Mouse (Mus musculus) frontal cortex, postnatal 36 days (tissue): Measurements from ENCODE around the gene Thtpa.

Source experiments
- DNase-seq, 2 experiments: peaks; one replicate each; pipeline ENCODE4 v3.0.0; 2022; ENCODE audit warnings: low spot score in 2 of 2

Thtpa gene

GRCm38 (mm10) chr14:55139313-55139712 is 44.7 kb downstream of the Thtpa start:
- DNase-seq, result no peak

DNA sequence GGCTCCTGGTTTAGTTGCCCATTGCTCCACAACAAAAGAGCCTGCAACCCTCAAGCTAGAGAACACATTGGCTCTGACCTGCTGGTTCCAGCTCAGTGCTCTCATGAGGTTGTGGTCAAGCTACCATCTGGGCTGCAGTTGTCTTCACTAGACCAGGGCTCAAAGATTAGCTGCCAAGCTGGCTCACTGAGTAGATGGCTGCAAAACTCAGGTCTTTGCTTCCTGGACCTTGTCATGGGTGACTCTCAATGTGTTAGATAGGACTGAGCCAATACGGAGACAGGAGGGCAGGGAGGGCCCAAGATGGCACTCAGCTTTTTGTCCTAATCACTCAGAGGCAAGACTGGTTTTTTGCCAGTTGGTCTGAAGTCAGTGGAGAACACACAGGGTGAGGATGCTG is 51.7 kb downstream of the Thtpa start:
- no peak for DNase-seq

DNA sequence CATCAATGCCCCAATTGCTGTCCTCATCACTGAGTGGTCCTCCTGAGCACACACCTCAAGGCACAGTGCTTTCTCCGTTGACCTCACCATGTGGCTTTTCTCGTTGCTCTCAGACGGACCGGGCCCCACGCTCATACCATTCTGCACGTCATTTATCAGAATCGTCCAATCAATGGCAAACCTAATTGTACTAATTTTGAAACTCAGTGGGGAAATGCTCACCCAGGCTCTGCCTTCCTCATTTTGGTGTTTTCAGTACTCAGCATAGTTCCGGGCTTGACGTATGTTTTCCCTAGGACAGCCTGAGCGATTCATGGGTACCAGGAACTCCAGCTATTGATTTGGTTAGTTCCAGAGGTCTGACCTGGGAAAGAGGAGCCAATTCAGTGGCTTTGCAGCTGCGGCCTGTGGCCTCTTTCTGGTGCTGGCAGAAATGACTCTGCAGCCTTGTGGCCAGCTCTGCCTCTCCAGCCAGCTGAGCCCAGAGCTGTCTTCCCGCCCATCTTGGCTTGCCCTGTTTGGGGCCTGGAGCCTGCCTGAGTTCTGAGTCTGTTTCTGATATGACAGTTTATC is 52.3 kb downstream of the Thtpa start:
- no peak for DNase-seq

GRCm38 (mm10) chr14:55148363-55148915 is 53.9 kb downstream of the Thtpa start:
- DNase-seq, result peak; percentile 69 to 71
